Mouse (Mus musculus) embryonic facial prominence, embryonic 11.5 days (tissue): ENCODE measurements at regions not wholly inside any gene's neighbourhood (a gene's known extent, or its start where the extent isn't known, plus 50 kb on each side); places are given as distances from the start of the nearest gene placed in this dataset.
A peak's percentile ranks its signal among the peaks of the same experiment; 100 is the strongest.
"Not testable (repeated sequence)": the region's sequence is repeated elsewhere in the genome, so short reads cannot be mapped to it uniquely, and the experiment has no call there.

Experiments
- ATAC-seq: fragments of 200-750 bp; cut with Nextera tagmentation; replicated peaks from 2 replicates; pipeline ENCODE4 v1.8.0; 2017; ENCODE audit warnings: low read depth; ENCODE audit not compliant: insufficient number of reproducible peaks, low FRiP score, low TSS enrichment
- DNase-seq: peaks from one replicate; pipeline ENCODE4 v3.0.0-alpha.2; 2015; ENCODE audit warnings: low spot score
- H3K27ac ChIP-seq: fragments of 300-500 bp; sonication (generic); replicated peaks from 2 replicates; pipeline ENCODE4 v1.5.1; 2014; ENCODE audit warnings: mild to moderate bottlenecking, low read depth, low read length, control low read depth
- H3K27me3 ChIP-seq: fragments of 300-500 bp; sonication (generic); 2 replicates; pipeline ENCODE4 v1.6.1; 2014; ENCODE audit warnings: mild to moderate bottlenecking, low read length, moderate library complexity, mixed read lengths; ENCODE audit not compliant: control insufficient read depth, insufficient read depth
- H3K36me3 ChIP-seq: fragments of 300-500 bp; sonication (generic); replicated peaks from 2 replicates; pipeline ENCODE4 v1.6.1; 2014; ENCODE audit warnings: low read depth, mild to moderate bottlenecking, low read length, moderate library complexity, mixed read lengths; ENCODE audit not compliant: control insufficient read depth, insufficient read depth
- H3K4me1 ChIP-seq: fragments of 300-500 bp; sonication (generic); 2 replicates; pipeline ENCODE4 v1.6.1; 2014; ENCODE audit warnings: low read length, mixed read lengths; ENCODE audit not compliant: control insufficient read depth, insufficient read depth
- H3K4me2 ChIP-seq: fragments of 300-500 bp; sonication (generic); 2 replicates; pipeline ENCODE4 v1.6.1; 2014; ENCODE audit warnings: low read depth, mild to moderate bottlenecking, control low read depth, low read length, moderate library complexity
- H3K4me3 ChIP-seq: fragments of 300-500 bp; sonication (generic); 2 replicates; pipeline ENCODE4 v1.5.1; 2014; ENCODE audit warnings: low read depth, low read length, control low read depth
- H3K9ac ChIP-seq: fragments of 300-500 bp; sonication (generic); replicated peaks from 2 replicates; pipeline ENCODE4 v1.6.1; 2014; ENCODE audit warnings: mild to moderate bottlenecking, control low read depth, low read length
- H3K9me3 ChIP-seq: fragments of 300-500 bp; sonication (generic); replicated peaks from 2 replicates; pipeline ENCODE4 v1.6.1; 2016; ENCODE audit warnings: mild to moderate bottlenecking, low read length, inconsistent platforms, mixed read lengths; ENCODE audit not compliant: control insufficient read depth
- WGBS: fragments of 180-500 bp; shearing (Covaris S2); extraction: QIAGEN DNeasy Blood & Tissue Kit; methylation state at CpG from one replicate; pipeline ENCODE4 v1.1.7; 2014; 5-methylcytosine and 5-hydroxymethylcytosine counted together

GRCm38 (mm10) chr13:97360551-97360950, 119.6 kb downstream of the Enc1 start:
- no peak overlapping the region for H3K4me2 ChIP-seq
- no peak overlapping the region for H3K4me3 ChIP-seq
- H3K27ac ChIP-seq = no peak overlapping the region
- H3K36me3 ChIP-seq = no peaks in the 10 kb centered on the region
- DNase-seq (no peak), ATAC-seq (no peak)
- no peak overlapping the region for H3K9ac ChIP-seq
- H3K4me1 ChIP-seq = no peaks in the 10 kb centered on the region
- no peaks in the 10 kb centered on the region for H3K27me3 ChIP-seq
- H3K9me3 ChIP-seq = no peaks in the 10 kb centered on the region
- 83% methylated on average over 9 of the region's 9 CpGs for WGBS

GRCm38 (mm10) chr13:97358781-97359305, 117.9 kb downstream of the Enc1 start:
- Histone ChIP-seq H3K36me3 (no peaks in the 10 kb centered on the region), H3K4me3 (no peak overlapping the region), H3K9ac (no peak overlapping the region), H3K4me1 (no peaks in the 10 kb centered on the region), H3K9me3 (no peaks in the 10 kb centered on the region), H3K27me3 (no peaks in the 10 kb centered on the region), H3K27ac (no peak overlapping the region), H3K4me2 (no peak overlapping the region)
- ATAC-seq (no peak), DNase-seq (no peak)
- WGBS = 84% methylated on average over 8 of the region's 8 CpGs

- Histone ChIP-seq H3K9ac (no peak overlapping the region), H3K4me3 (no peak overlapping the region), H3K4me1 (no peaks in the 10 kb centered on the region), H3K36me3 (no peaks in the 10 kb centered on the region), H3K27me3 (no peaks in the 10 kb centered on the region), H3K4me2 (no peak overlapping the region), H3K27ac (no peak overlapping the region), H3K9me3 (no peaks in the 10 kb centered on the region)
- 78% methylated on average over 6 of the region's 6 CpGs for WGBS
- DNase-seq (no peak), ATAC-seq (no peak)
These were observed 117.4 kb downstream of the Enc1 start for GRCm38 (mm10) chr13:97358261-97358660.

- Histone ChIP-seq H3K9ac (no peak overlapping the region), H3K9me3 (no peaks in the 10 kb centered on the region), H3K4me3 (no peak overlapping the region), H3K4me1 (no peaks in the 10 kb centered on the region), H3K27me3 (no peaks in the 10 kb centered on the region), H3K27ac (no peak overlapping the region), H3K36me3 (no peaks in the 10 kb centered on the region), H3K4me2 (no peak overlapping the region)
- WGBS = 60% methylated on average over 13 of the region's 13 CpGs
- ATAC-seq (no peak), DNase-seq (no peak)
These were observed 116.3 kb downstream of the Enc1 start for GRCm38 (mm10) chr13:97356923-97357807.

GRCm38 (mm10) chr13:97355411-97355810, 114.5 kb downstream of the Enc1 start:
- not testable (repeated sequence) for H3K9ac ChIP-seq

GRCm38 (mm10) chr13:97347696-97348095, 106.8 kb downstream of the Enc1 start:
- no peak overlapping the region for H3K9ac ChIP-seq
- no peak for ATAC-seq
- no peaks in the 10 kb centered on the region for H3K27me3 ChIP-seq
- H3K36me3 ChIP-seq = no peaks in the 10 kb centered on the region
- no peak for DNase-seq
- no peak overlapping the region for H3K27ac ChIP-seq
- H3K4me1 ChIP-seq = no peaks in the 10 kb centered on the region
- no peak overlapping the region for H3K4me2 ChIP-seq
- H3K4me3 ChIP-seq = no peak overlapping the region
- 93% methylated on average over 7 of the region's 7 CpGs for WGBS
- H3K9me3 ChIP-seq = no peaks in the 10 kb centered on the region

More at GRCm38 (mm10) chr13:97355411-97355810, 114.5 kb downstream of the Enc1 start:
- H3K4me1 ChIP-seq, H3K9me3 ChIP-seq, H3K27me3 ChIP-seq, DNase-seq, ATAC-seq, H3K27ac ChIP-seq, H3K36me3 ChIP-seq, H3K4me2 ChIP-seq, H3K4me3 ChIP-seq: not testable (repeated sequence)
- WGBS = 91% methylated on average over 6 of the region's 6 CpGs

- H3K27me3 ChIP-seq = no peaks in the 10 kb centered on the region
- no peak overlapping the region for H3K4me2 ChIP-seq
- no peak overlapping the region for H3K9ac ChIP-seq
- H3K9me3 ChIP-seq = no peaks in the 10 kb centered on the region
- H3K27ac ChIP-seq = no peak overlapping the region
- DNase-seq (no peak), ATAC-seq (no peak)
- WGBS = 51% methylated on average over 7 of the region's 7 CpGs
- H3K36me3 ChIP-seq = no peaks in the 10 kb centered on the region
- H3K4me1 ChIP-seq = peaks cover 4% of the 10 kb centered on the region; the same call in 1 of the 2 replicates
- H3K4me3 ChIP-seq = no peak overlapping the region
These were observed 100.4 kb downstream of the Enc1 start for GRCm38 (mm10) chr13:97341218-97341889.

- DNase-seq (peak; percentile 68), ATAC-seq (no peak; the same call in 1 of the 2 replicates)
- no peaks in the 10 kb centered on the region for H3K9me3 ChIP-seq
- no peak overlapping the region for H3K9ac ChIP-seq
- H3K4me2 ChIP-seq = no peak overlapping the region
- peaks cover 4% of the 10 kb centered on the region; the same call in 1 of the 2 replicates for H3K4me1 ChIP-seq
- no peak overlapping the region for H3K27ac ChIP-seq
- H3K36me3 ChIP-seq = no peaks in the 10 kb centered on the region
- no peak overlapping the region for H3K4me3 ChIP-seq
- H3K27me3 ChIP-seq = no peaks in the 10 kb centered on the region
- 14% methylated on average over 3 of the region's 3 CpGs for WGBS
These were observed 97.0 kb downstream of the Enc1 start for GRCm38 (mm10) chr13:97337954-97338353.
